Mouse (Mus musculus) neural tube, embryonic 11.5 days (tissue): ENCODE results near the gene Glp2r. TPM values are rescaled to one million over a fixed set of nuclear protein-coding genes. Genes with fewer than 3 reads are reported as not detected.

Source experiments
- ATAC-seq: fragments of 200-750 bp; cut with Nextera tagmentation; 2 replicates; pipeline ENCODE4 v1.8.0; 2017; ENCODE audit warnings: moderate number of reproducible peaks, mild to moderate bottlenecking, moderate TSS enrichment, moderate library complexity; ENCODE audit not compliant: insufficient read depth, low FRiP score, low TSS enrichment
- DNase-seq: peaks from one replicate; pipeline ENCODE4 v3.0.0-alpha.2; 2015; ENCODE audit warnings: low spot score
- H3K27ac ChIP-seq: fragments of 300-500 bp; sonication (generic); 2 replicates; pipeline ENCODE4 v1.5.1; 2014; ENCODE audit warnings: low read depth, mild to moderate bottlenecking, low read length
- H3K27me3 ChIP-seq: fragments of 300-500 bp; sonication (generic); 2 replicates; pipeline ENCODE4 v1.6.1; 2014; ENCODE audit warnings: mild to moderate bottlenecking, low read length, mixed read lengths; ENCODE audit not compliant: control insufficient read depth, insufficient read depth
- H3K36me3 ChIP-seq: fragments of 300-500 bp; sonication (generic); 2 replicates; pipeline ENCODE4 v1.6.1; 2014; ENCODE audit warnings: mild to moderate bottlenecking, low read length, moderate library complexity, mixed read lengths; ENCODE audit not compliant: control insufficient read depth, insufficient read depth
- H3K4me1 ChIP-seq: fragments of 300-500 bp; sonication (generic); 2 replicates; pipeline ENCODE4 v1.6.1; 2014; ENCODE audit warnings: low read length, mixed read lengths; ENCODE audit not compliant: control insufficient read depth, insufficient read depth
- H3K4me2 ChIP-seq: fragments of 300-500 bp; sonication (generic); 2 replicates; pipeline ENCODE4 v1.6.1; 2014; ENCODE audit warnings: low read depth, mild to moderate bottlenecking, moderate library complexity
- H3K4me3 ChIP-seq: fragments of 300-500 bp; sonication (generic); 2 replicates; pipeline ENCODE4 v1.5.1; 2014; ENCODE audit warnings: low read depth, low read length
- H3K9ac ChIP-seq: fragments of 300-500 bp; sonication (generic); 2 replicates; pipeline ENCODE4 v1.6.1; 2014; ENCODE audit warnings: mild to moderate bottlenecking, low read length
- H3K9me3 ChIP-seq: fragments of 300-500 bp; sonication (generic); 2 replicates; pipeline ENCODE4 v1.6.1; 2016; ENCODE audit warnings: low read length; ENCODE audit not compliant: control insufficient read depth
- WGBS: fragments of 180-500 bp; shearing (Covaris S2); extraction: QIAGEN DNeasy Blood & Tissue Kit; methylation state at CpG from one replicate; pipeline ENCODE4 v1.1.7; 2014; 5-methylcytosine and 5-hydroxymethylcytosine counted together
- polyA plus RNA-seq: library from polyadenylated mRNA; unstranded; fragments of >200 nt; fragmentation: Nextera tagmentation; extraction: Ambion mirVana; gene quantifications from 2 replicates; pipeline ENCODE4 v1.2.1, GENCODE M21; 2014

The Glp2r gene
- polyA plus RNA-seq, 1 experiment from 2014 or later, result not detected

DNA sequence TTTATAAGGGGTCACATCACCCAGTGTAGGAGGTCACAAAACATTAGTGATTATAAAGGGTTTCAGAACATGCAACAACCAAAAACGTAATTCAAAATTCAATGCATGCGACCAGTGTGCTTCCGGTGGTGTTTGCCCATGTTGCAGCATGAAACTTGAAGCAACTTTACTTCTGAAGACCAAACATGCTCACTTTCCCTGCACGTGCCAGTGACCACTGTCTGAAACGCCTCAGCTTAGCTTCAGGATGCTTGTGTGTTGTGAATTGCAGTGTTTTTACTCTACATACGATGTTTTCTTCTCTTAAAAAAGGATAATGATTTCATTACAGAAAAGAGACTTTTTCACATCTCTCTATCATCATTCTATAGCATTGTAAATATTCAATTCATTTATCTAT is 32.6 kb downstream of the Glp2r start:
- Histone ChIP-seq H3K4me2 (no peak overlapping the region), H3K9ac (no peak overlapping the region), H3K9me3 (no peaks in the 10 kb centered on the region), H3K4me1 (no peaks in the 10 kb centered on the region), H3K27ac (no peak overlapping the region), H3K27me3 (no peaks in the 10 kb centered on the region), H3K4me3 (no peak overlapping the region), H3K36me3 (no peaks in the 10 kb centered on the region)
- ATAC-seq, result no peak
- DNase-seq, result no peak
- 87% methylated on average over 6 of the region's 6 CpGs for WGBS

DNA sequence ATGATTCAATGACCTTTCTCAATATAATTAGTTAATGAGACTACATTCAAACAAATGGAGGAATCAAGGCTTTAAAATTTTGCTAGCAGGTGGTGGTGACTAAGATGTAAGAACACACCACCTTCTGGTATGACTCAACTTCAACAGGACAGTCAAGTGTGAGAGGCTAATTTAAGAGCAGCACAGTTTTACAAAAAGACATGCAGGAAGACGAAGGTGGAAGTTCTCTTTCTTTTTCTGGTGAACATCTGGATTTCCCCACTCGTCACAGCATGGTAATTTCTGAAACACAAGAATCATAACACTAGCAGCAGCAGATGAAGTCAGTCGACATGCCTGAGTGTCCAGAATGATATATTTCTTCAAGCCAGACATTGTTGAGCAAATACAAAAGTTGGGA is 36.4 kb downstream of the Glp2r start:
- 72% methylated on average over 3 of the region's 3 CpGs for WGBS
- H3K4me1 ChIP-seq, result no peaks in the 10 kb centered on the region
- H3K4me3 ChIP-seq, result no peak overlapping the region
- no peaks in the 10 kb centered on the region for H3K36me3 ChIP-seq
- no peaks in the 10 kb centered on the region for H3K9me3 ChIP-seq
- DNase-seq, result no peak
- no peak overlapping the region for H3K27ac ChIP-seq
- no peaks in the 10 kb centered on the region for H3K27me3 ChIP-seq
- H3K9ac ChIP-seq, result no peak overlapping the region
- no peak for ATAC-seq
- H3K4me2 ChIP-seq, result no peak overlapping the region

DNA sequence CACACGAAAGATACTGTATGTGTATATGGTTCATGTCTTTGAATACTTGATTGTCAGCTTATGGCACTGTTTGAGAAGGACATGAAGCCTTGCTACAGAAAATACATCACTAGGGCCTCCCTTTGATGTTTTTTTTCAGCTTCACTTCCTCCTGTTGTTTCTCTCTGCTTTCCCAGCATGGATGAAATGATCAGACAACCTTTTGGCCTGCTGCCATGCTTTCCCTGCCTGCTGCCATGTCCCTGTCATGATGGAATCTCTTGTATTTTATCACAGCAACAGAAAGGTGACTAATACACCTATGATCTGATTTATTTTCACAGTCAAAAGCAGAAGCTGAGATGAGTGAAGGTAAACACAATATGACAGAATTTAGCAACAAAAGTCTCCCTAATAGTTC is 37.2 kb downstream of the Glp2r start:
- Histone ChIP-seq H3K4me2 (no peak overlapping the region), H3K4me1 (no peaks in the 10 kb centered on the region), H3K9me3 (no peaks in the 10 kb centered on the region), H3K4me3 (no peak overlapping the region), H3K27ac (no peak overlapping the region), H3K27me3 (no peaks in the 10 kb centered on the region), H3K36me3 (no peaks in the 10 kb centered on the region), H3K9ac (no peak overlapping the region)
- ATAC-seq, result no peak
- 73% methylated on average over 1 of the region's 1 CpGs for WGBS
- no peak for DNase-seq

DNA sequence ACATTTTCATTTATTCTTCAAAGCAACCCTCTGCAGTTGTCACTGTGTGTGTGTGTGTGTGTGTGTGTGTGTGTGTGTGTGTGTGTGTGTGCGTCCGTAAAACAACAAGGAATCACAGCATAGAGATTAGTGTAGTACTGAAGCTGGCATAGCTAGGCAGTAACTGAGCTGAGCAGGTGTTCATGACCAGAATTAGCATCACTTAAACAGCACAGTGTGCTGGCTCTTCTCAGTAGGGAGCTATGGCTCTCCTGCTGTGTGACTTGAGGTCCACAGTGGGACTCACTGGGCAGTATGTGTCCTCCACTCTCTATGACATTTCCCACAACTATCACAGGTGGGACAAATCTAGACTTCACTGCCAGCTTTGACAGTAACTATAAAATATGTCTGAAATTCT is 39.9 kb downstream of the Glp2r start:
- Histone ChIP-seq H3K27me3 (no peaks in the 10 kb centered on the region), H3K4me3 (no peak overlapping the region), H3K36me3 (no peaks in the 10 kb centered on the region), H3K4me1 (no peaks in the 10 kb centered on the region), H3K9me3 (no peaks in the 10 kb centered on the region), H3K9ac (no peak overlapping the region), H3K27ac (no peak overlapping the region), H3K4me2 (no peak overlapping the region)
- DNase-seq (no peak), ATAC-seq (no peak)
- WGBS, result 87% methylated on average over 2 of the region's 2 CpGs

DNA sequence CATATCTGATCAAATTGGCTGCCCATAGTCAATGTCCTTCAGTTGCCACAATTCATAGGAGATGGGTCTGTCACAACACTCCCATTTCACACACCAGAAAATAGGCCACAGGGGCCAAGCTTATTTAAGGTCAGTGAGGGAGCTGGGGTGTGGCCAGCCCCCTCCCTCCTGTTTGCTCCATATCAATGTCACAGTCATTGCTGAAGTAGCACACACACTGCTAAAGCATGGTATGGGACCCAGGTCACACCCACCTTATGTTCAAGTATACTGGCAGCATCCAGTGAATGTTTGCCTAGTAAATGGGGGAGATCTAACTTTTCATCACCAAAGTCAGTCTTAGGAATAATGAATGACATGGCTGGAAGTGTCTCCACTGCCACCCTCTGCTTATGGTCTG is 42.2 kb downstream of the Glp2r start:
- H3K27ac ChIP-seq, result no peak overlapping the region
- H3K9ac ChIP-seq, result no peak overlapping the region
- no peak overlapping the region for H3K4me2 ChIP-seq
- no peak overlapping the region for H3K4me3 ChIP-seq
- H3K4me1 ChIP-seq, result no peaks in the 10 kb centered on the region
- H3K36me3 ChIP-seq, result no peaks in the 10 kb centered on the region
- DNase-seq, result no peak
- ATAC-seq, result no peak
- H3K9me3 ChIP-seq, result no peaks in the 10 kb centered on the region
- no peaks in the 10 kb centered on the region for H3K27me3 ChIP-seq

DNA sequence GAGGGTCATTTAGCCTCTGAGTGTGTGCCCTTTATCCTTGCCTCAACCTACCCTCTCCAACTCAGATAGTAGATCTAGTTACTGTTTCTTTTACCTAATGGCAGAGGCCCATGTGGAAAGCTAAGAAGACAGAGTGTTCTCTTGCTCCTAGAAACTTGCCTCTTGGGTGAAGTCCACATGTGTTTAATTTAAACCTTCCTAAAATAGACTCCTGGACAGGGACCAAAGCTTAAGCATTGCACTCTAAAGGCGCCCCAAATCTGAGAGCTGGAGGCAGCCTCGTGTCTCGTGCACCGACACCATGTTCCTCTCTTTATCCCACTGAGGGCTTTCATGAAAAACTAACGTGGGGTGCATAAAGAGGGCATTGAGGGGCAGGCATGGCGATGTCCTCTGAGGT is 43.9 kb downstream of the Glp2r start:
- no peak for ATAC-seq
- 85% methylated on average over 6 of the region's 6 CpGs for WGBS

DNA sequence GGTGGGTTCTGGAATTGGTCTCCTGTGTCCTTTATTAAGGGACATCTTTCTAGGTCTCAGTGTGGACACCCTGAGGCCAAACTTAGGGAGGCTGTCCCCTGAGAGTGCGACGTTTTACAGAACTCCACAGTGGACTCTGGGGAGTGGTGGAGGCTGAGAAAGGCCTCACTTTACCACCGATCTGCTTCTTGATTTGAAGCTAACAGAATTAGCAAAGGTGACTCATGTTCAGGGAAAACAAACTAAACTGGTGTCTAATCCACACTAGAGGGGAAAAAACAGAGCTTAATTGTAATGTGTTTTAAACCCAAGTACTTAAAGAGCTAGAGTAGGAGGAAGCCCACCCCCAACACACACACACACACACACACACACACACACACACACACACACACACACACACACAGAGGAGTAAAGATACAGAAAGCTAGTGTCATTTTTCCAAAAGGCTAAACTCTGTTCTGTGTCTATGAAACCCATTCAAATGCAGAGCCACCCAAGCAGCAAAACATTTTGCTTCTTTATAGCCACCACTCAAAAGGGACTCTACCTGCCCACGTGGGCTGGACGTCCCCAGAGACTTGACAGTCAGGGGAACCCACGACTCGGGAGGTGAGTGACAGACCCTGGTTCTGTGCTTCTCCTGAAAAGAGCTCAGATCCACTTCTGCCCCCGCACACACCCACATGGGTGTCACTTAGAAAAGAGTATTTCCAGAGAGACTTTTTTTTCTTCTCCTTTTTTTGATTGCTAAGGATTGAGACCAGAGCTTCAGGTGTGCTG is 47.5 kb downstream of the Glp2r start:
- 71% methylated on average over 8 of the region's 8 CpGs for WGBS
- no peak overlapping the region for H3K27ac ChIP-seq
- no peak overlapping the region for H3K9ac ChIP-seq
- no peak for ATAC-seq
- H3K36me3 ChIP-seq, result no peaks in the 10 kb centered on the region
- no peak overlapping the region for H3K4me3 ChIP-seq
- no peak overlapping the region for H3K4me2 ChIP-seq
- no peaks in the 10 kb centered on the region for H3K4me1 ChIP-seq
- no peaks in the 10 kb centered on the region for H3K27me3 ChIP-seq
- DNase-seq, result no peak
- no peaks in the 10 kb centered on the region for H3K9me3 ChIP-seq

More for the DNA sequence above, 43.9 kb downstream of the Glp2r start:
- no peak overlapping the region for H3K4me2 ChIP-seq
- no peak for DNase-seq
- H3K27me3 ChIP-seq, result no peaks in the 10 kb centered on the region
- no peaks in the 10 kb centered on the region for H3K36me3 ChIP-seq
- H3K9ac ChIP-seq, result no peak overlapping the region
- no peak overlapping the region for H3K27ac ChIP-seq
- no peaks in the 10 kb centered on the region for H3K9me3 ChIP-seq
- no peaks in the 10 kb centered on the region for H3K4me1 ChIP-seq
- no peak overlapping the region for H3K4me3 ChIP-seq

DNA sequence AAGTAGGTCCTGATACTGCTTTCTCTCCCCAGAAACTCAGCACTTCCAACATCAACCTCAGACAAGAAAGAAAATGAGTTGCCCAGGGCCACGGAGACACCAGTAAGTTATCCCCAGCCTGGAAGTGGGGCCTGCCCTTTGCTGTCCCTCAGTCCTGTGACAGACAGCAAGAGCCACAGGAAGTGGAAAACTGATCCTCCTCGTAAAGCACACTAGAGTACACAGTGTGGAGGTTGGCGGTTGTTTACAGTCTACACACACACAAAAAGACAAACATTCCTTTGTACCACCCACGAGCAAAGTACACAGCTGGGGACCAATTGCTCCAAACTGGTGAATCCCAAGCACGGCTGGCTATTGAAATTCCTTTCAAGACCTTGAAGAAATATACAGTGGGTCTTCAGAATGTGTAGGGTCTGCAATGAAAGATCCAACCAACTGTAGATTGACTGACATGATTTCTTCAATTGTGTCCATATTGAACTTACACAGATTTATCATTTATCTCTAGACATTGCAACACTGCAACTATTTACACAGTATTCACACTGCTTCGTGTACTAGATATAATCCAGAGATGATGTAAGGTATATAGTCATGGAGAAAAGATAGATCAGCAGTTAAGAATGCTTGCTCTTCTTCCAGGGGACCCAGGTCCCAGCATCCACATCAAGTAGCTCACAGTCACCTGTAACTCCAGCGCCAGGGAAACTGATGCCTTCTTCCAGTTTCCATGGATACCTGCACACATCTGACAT is 48.4 kb downstream of the Glp2r start:
- Histone ChIP-seq H3K27ac (no peak overlapping the region), H3K27me3 (no peaks in the 10 kb centered on the region), H3K4me3 (no peak overlapping the region), H3K9me3 (no peaks in the 10 kb centered on the region), H3K9ac (no peak overlapping the region), H3K4me2 (no peak overlapping the region), H3K4me1 (no peaks in the 10 kb centered on the region), H3K36me3 (no peaks in the 10 kb centered on the region)
- DNase-seq (no peak), ATAC-seq (no peak)
- WGBS, result 51% methylated on average over 7 of the region's 7 CpGs

DNA sequence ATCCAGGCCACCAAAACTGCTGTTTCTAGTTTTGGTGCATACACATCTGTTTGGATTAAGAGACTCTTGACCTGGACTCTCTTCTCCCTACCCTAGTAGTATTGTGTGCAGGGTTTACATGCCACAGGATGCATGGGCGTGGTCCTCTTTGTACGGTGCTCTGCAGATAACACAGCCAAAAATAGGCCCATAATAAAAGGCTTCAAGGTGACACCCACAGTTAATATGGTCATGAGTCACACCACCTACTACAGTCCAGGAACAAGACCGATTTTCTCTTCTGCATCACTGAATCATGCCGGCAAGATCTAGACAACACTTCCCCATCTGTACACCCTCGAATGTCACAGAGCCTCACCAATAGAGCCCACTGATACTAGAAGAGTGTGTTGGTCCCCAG is 49.5 kb downstream of the Glp2r start:
- Histone ChIP-seq H3K27ac (no peak overlapping the region), H3K9ac (no peak overlapping the region), H3K4me1 (no peaks in the 10 kb centered on the region), H3K36me3 (no peaks in the 10 kb centered on the region), H3K4me2 (no peak overlapping the region), H3K9me3 (no peaks in the 10 kb centered on the region), H3K4me3 (no peak overlapping the region), H3K27me3 (no peaks in the 10 kb centered on the region)
- WGBS, result 92% methylated on average over 5 of the region's 5 CpGs
- DNase-seq (no peak), ATAC-seq (no peak)
